Mouse (Mus musculus): ENCODE data around the gene Ahsg. TPM values are rescaled to one million over a fixed set of nuclear protein-coding genes. Genes with fewer than 3 reads are reported as not detected.

The Ahsg gene
- total RNA-seq, 2 experiments from 2014 or later: not detected

DNA sequence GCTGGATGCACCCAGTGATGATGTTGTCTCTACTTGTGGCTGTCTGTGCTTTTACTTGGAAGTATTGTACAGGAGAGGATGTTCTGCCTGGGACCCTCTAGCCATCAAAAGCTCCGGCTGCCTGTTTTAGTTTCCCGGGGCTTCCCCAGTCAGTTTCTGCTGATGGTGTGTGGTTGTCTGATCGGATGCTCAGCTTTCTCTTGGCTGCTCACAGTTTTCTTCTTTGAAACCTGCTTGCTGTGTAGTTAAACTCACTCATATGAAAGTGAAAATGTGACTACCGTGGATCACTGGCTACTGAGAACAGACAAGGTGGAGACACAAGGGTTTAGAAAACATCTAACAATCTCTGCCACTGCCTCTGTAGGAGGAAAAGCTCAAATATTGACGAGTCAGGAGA is 7.6 kb upstream of the Ahsg start:
- ATAC-seq (replicated peaks; ENCODE audit: low FRiP score, poor library complexity, severe bottlenecking): no peak

DNA sequence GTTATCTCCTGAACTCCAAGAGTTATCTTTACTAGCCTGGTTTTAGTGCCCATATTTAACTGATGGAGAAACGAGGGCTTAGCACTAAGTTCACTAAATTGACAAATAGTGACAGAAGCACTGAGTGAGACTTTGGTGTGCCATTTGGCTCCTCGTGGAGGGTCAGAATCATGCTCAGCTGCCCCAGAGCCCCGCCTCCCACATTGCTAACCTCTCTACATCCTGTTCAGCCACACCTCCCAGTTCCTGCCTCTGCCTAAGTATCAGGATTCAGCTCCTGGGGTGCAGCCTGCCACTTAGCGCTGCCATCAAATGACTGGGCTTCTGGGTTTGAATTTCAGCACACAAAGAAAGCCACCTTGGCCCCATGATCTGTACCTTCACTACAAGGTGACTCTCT is 5.7 kb upstream of the Ahsg start:
- no peak for ATAC-seq (replicated peaks; ENCODE audit: low FRiP score, poor library complexity, severe bottlenecking)

DNA sequence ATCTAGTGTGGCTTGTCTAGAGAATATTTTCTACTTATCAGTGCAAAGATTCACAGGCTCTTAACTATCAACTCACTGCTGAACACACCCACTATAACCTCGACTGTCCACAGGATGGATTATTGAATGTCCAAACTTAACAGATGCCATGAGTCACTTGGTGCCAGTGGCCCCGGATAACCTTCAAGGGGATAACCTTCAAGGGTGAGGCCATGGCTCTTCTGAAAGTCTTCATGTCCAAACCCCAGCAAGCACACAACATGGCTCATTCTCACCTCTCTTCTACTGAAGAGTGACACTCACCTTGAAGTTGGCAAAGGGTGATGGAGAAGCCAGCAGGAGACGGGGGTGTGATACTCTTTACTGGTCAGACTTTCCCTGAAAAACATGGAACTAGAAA is 4.4 kb upstream of the Ahsg start:
- ATAC-seq (replicated peaks; ENCODE audit: low FRiP score, poor library complexity, severe bottlenecking): no peak

DNA sequence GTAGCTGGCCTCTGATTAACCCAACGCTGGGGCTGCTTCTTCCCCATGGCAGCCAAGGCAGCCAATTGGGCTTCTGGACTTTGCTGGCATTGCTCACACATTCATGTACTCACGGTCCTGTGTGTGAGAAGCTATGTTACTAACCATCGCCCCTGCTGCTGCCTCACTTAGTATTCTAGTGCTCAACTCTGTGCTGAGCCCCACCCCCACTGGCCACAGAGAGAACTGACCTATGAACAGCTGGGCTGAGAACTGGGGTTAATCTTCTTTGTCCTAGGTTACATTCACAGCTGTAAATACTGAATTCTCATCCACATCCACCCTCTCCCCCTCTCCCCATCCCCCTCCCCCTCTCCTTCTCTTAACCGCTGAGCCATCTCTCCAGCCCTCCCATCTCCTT is 2.2 kb upstream of the Ahsg start:
- no peak for ATAC-seq (replicated peaks; ENCODE audit: low FRiP score, poor library complexity, severe bottlenecking)

DNA sequence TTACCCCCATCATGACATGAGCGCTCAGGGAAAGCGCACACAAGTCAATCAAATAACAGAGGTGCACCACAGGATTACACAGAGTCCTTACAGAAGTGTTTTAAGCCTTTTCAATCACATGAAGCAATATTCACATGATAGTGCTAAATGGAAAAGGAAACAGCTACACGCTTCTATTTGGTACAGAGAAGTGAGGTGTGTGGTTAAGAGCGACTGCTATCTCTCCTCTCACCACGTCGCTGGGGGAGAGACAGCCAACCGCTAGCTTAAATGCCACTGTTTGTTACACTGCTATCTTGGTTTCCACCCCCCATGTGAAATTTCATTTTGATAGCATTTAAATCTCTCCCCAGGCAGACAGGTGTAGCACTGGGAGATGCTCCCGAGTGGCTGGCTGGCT is 1.4 kb upstream of the Ahsg start:
- ATAC-seq (replicated peaks; ENCODE audit: low FRiP score, poor library complexity, severe bottlenecking): no peak

DNA sequence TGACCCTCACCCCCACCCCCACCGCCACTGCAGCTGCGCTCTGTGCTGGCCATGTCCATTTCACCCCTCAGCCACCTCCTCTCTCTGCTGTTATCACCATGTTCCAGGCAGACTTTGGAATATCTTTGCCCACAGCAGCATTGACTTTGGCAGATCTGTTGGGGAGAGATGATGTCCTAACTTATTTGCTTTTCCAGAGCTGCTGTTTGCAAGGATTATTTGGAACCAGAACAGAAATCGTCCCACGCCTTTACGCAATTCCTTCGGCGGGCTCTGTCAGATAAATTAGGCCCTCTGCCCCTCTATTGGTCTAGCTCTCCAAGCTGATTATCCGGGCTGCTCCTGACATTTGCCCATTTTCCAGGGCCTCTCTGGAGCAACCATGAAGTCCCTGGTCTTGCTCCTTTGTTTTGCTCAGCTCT is 667 bp downstream of the Ahsg start:
- no peak for ATAC-seq (replicated peaks; ENCODE audit: low FRiP score, poor library complexity, severe bottlenecking)

DNA sequence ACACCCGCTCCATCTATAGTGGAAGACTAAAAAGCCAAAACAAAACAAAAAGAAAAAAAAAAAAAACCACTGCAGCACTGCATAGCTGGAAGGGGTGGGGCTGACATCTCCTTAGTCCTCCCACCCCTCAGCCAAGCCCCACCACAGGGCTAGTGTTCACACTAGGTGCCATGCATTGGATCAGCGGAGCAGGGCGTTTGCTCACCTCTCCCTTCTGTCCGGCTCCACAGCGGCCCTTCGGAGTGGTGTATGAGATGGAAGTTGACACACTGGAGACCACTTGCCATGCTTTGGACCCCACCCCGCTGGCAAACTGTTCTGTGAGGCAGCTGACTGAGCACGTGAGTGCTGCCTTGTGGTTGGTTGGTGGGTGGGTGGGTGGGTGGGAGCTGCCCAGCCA is 3.0 kb downstream of the Ahsg start:
- ATAC-seq (replicated peaks; ENCODE audit: low FRiP score, poor library complexity, severe bottlenecking): no peak

DNA sequence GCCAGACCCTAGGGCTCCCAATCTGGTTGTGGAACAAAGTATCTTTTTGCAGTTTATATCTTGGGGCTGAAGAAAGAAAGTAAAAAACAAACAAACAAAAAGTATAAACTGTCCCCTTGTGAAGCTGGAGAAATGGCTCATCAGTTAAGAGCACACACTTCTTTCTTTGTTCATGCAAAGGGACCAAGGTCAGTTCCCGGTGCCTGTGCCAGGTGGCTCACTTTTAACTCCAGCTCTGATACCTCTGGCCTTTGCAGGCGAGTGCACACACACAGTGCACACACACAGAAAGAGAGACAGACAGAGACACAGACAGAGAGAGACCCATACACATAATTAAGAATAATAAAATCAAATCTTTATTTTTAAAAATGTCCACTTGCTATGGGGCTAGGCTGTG is 5.5 kb downstream of the Ahsg start:
- no peak for ATAC-seq (replicated peaks; ENCODE audit: low FRiP score, poor library complexity, severe bottlenecking)

DNA sequence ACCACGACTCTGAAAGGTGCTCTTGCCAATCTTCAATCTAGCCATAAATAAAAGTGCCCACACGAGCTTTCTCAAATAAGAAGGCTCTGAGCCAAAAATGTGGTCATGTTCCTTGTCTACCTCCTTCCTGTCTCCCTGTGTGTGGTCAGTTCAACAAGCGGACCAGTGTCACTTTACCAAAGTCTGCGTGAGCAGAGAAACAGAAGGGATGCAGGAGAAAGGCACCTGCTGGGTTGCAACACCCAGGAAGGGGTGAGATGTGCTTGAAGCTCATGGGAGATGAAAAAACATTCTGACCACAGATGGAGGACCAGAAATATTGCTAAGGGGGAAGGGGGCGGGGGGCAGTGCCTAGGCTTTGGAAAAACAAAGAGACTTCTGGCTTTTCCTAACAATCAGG is 8.3 kb downstream of the Ahsg start:
- ATAC-seq (replicated peaks; ENCODE audit: low FRiP score, poor library complexity, severe bottlenecking): no peak

DNA sequence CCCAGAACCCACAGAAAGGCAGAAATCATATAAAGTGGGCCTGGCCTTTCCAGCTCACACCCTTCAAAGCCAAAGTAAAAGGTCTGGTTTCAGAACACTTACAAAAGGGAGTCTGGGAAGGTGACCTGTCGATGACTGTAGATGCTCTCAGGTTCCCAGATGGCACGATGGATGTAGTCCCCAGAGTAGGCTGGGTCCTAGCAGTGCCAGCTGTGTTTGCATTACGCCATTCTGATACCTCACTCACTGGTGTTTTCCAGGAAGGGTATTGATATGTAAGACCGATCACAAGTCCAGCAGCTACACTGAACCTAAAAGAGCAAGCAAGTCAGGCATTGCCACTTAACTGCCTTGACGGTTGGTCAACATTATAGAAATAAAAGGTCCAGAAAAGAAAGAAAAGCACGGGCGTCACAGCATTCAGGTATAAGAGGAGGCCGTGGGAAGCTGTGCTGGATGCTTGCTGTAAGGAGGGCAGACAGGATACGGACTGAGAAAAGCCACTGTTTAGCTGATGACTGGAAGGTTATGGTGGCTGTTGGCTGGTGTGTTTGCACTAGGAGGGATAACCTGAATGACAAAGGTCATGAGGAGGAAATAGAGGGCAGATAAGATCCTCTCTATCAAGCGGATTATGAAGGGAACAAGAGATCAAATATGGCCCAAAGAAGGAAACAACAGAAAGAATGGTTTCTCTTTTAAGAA is 8.9 kb downstream of the Ahsg start:
- no peak for ATAC-seq (replicated peaks; ENCODE audit: low FRiP score, poor library complexity, severe bottlenecking)

DNA sequence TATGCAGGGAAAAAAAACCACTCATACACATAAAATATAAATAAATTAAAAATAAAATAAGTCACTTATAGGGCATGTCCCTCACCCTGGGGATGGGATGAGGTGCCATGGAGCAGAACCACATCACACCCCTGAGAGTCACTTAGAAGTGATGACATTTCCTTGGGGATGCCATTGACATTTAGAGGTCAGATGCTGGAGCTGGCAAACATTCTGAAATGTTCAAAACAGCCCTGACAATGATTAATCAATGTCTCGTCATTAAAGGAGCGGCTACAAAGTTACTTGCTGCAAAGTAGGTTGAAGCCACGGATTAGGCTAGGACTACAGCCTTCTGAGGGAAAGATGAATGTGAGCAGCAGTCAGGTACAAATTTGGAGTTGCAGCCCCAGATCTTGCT is 10.2 kb downstream of the Ahsg start:
- no peak for ATAC-seq (replicated peaks; ENCODE audit: low FRiP score, poor library complexity, severe bottlenecking)

DNA sequence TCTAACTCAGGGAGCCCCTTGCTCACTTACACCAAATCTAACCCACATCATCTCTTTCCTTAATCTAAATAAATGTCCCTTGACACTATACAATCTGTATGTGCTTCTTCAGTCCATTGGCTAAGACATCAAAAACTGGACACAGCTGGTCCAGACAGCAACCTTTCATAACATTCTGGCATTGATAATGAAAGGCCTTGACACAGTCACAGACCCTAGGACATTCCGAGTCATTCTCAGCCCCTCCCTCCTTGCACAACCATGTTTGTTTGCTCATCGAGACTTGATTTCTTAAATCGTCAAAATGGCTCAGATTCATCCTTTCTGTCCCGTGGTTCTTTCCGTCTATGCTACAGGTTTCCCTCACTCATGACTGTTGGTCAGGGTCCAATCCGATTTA is 18.2 kb downstream of the Ahsg start:
- no peak for ATAC-seq (replicated peaks; ENCODE audit: low FRiP score, poor library complexity, severe bottlenecking)

DNA sequence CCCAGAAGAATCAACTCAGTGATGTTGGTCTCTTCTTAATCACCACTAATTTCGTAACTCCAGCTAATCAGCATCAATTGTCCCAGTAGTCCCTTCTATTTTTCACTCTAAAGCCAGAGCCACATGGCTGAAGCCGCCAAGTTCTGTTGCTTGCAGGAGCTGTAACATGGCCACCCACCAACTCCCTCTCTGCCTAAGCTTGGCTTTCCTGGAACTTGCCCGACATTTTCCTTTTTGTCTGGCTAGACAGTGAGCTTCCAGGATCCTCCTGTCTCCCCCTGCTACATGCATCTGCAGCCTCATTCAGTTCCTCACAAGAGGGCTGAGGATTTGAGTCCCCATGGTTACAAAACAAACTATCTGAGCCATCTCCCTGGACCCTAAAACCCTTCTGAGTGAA is 20.9 kb downstream of the Ahsg start:
- no peak for ATAC-seq (replicated peaks; ENCODE audit: low FRiP score, poor library complexity, severe bottlenecking)

DNA sequence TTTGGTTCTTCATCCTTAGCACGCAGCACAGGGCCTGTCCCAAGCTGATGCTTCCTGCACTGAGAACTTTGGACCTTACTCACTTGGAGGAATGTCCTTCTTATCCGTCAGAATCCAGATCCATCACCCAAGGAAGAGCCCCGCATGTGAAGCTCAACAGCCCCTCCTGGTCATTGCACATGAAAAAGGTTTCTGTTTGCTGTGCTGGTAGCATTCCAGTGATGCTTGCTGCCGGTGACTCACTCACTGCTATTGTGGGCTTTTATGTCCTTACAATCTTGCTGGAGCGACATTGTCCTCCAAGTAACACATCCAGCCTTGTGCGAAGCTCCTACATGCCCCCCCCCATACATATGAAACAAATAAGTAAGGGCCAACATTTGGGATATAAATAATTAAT is 21.8 kb downstream of the Ahsg start:
- ATAC-seq (replicated peaks; ENCODE audit: low FRiP score, poor library complexity, severe bottlenecking): no peak

DNA sequence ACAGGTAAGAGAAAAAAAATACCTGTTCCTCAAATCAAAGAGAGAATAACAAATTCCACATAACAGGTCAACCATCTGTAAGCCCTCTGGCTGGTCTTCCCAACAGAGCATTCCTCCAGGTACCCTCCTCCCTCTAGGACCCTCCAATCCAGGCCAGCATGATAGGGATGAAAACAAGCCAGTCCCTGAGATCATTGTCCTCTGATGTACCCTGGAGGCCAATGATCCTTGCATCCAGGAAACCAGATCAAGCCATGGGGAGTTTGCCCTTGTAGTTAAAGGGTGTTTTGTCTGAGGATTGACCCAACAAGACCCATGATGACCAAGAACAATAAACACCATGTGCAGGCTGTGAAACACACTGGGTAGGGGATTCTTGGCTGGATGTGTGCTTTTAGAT is 23.2 kb downstream of the Ahsg start:
- no peak for ATAC-seq (replicated peaks; ENCODE audit: low FRiP score, poor library complexity, severe bottlenecking)

DNA sequence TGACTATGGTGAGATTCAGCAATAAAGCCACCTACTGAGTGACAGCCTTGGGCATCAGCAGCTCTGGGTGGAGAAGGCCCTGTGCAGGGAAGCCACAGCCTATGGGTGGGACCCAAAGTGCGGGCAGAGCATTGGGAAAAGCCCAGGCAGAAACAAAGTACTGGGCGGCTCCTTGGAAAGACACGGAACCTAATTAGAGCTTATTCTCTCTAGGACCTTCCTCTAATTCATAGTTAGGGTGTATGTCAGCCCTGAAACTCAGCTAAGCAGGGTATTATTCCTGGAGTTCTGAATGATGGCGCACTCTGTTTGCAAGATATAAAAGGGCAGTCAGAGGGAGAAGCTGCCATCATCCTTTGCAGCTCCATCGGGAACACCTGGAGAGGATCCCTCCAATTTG is 27.0 kb downstream of the Ahsg start, which contains the start of gene Fetub:
TSS of gene Fetub (plus strand) at position 301 of the 400 bp plus-strand sequence.
- ATAC-seq (replicated peaks; ENCODE audit: low FRiP score, poor library complexity, severe bottlenecking): no peak

DNA sequence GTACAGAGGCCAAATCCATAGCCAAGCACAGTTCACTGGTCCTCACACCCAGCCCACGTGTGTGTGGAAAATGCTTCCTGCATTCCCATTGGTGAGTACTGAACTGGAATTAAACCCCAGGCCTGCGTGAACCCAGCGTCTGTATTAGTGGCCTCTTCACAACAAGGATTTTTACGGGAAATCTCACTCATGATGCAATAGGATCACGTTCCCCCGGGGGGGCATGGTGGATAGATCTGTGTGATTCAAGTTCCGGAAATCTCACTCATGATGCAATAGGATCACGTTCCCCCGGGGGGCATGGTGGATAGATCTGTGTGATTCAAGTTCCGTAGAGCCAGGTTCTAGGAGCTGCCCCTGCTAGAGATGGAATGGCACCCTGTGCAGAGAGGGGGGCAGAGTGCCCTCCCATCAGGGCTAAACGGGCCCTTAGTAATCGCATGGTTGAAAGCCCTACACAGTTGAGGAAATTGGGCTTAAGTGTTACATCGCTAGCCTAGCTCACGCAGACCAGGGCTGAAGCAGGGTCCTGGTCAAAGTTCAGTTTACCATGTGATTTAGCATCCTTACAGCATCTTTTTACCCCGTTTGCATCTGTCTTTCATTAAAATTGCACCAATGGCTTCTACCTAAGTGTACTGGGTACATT is 27.7 kb downstream of the Ahsg start:
- ATAC-seq (replicated peaks; ENCODE audit: low FRiP score, poor library complexity, severe bottlenecking): no peak

DNA sequence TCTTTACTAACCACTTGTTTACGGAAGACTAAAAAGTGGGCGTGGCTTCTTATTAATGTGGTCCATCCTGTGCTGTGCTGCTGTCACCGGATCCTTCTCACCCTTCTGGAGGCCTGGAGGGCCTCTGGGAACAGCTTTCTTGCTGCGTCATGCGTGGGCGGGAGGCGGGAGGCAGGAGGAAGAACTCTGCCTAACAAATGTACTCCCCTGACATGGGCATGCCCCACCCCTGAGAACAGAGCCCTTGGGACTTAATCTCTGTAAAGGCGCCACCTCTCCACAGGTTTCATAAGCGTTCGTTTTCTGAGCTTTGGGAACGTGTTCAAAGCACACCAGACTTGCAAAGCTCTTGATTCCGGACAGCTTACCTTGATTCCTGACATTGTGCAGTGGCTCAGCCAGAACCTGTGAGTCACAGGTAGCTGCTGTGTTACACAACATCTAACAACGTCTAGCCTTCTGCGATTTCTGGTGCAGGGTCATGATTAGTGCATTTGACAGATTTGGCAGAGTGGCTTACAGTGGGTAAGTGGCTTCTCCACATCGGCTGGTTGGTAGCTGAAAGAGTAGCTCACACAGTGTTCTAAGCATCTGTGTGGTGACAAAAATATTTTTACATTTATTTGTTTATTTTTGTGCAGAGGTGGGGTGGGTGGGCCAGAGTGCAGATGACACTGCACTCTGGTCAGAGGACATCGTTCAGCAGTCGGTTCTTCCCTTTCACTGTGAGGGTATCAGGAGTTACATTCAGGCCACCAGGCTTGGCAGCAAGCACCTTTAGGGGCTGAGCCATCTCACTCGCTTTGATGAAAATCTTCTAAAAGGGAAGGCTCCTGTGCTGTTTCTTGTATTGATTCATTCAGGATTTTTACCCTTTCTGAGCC is 29.1 kb downstream of the Ahsg start:
- no peak for ATAC-seq (replicated peaks; ENCODE audit: low FRiP score, poor library complexity, severe bottlenecking)

DNA sequence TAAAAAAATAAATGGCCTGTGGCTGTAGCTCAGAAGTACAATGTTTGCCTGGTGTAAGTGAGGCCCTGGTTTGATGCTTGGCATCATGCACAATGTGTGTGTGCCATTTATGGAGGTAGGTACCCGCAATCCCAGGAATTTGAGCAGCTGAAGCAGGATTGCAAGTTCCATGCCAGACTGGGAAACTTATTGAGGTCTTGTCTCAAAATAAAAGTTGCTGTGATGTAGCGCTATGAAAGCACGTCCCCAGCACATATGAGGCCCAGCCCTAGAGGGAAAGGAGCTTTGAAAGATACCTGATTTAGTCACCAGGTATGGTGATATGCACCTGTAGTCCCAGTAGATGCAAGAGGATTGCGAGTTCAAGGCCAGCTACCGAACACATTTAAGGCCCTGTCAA is 30.7 kb downstream of the Ahsg start:
- no peak for ATAC-seq (replicated peaks; ENCODE audit: low FRiP score, poor library complexity, severe bottlenecking)

DNA sequence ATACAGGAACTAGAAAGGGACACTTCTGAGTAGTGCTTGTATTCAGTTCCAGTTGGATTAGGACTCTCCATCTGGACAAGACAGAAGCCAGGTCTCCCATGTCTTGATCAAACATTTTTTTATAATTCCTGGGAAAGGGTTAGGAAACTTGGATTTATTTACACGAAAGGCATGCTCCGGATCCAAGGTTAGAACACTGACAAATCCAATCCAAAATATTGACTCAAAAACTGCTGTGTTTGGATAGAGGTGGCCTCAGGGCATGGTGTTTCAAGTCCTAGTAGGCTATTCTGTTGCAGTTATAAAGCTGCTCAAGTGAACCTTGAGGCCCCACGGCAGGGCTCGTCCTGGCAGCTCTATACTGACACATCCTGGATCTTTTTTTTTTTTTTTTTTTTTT is 31.4 kb downstream of the Ahsg start:
- no peak for ATAC-seq (replicated peaks; ENCODE audit: low FRiP score, poor library complexity, severe bottlenecking)

DNA sequence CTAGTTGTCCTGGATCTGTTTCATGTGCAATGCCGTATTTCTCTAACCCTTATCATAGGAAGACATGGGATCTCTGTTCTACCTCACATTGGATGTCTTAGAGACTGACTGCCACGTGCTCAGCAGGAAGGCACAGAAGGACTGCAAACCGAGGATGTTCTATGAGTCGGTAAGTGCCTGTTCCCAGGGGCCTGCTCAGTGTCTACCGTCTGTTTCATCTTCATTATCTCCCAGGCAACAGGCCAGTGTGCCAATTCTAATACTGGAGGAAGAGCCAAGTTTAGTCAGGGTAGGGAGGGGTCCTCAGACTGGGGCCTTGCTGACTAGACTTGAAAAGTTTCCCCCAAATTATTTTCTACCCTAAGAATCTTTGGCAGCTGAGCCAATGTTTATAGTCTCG is 38.5 kb downstream of the Ahsg start:
- no peak for ATAC-seq (replicated peaks; ENCODE audit: low FRiP score, poor library complexity, severe bottlenecking)

Data from erythroblast, adult 5-6 weeks (primary cell).